Mouse (Mus musculus): Measurements from ENCODE around the gene Gm36210.

DNA sequence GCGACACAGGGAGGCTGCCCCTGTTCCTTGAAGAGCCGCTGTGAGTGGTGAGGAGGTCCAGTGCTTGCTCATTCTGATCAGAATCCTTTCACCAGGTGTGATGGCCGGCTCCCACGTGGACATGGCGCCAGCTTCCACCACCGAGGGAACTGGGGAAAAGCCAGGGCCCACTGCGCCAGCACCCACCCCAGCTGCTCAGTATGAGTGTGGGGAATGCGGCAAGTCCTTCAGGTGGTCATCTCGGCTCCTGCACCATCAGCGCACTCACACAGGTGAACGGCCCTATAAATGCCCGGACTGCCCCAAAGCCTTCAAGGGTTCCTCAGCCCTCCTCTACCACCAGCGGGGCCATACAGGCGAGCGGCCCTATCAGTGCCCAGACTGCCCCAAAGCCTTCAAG is 12.4 kb upstream of the Gm36210 start:
- TF ChIP-seq CTCF (conservative IDR thresholded peaks at IDR 0.05; ENCODE audit: low read length) (no peak), NANOG (IDR thresholded peaks at IDR 0.05; ENCODE audit: borderline replicate concordance, low read length) (no peak), POU5F1 (IDR thresholded peaks at IDR 0.05; ENCODE audit: borderline replicate concordance, low read length) (no peak)
